Mouse (Mus musculus) limb, embryonic 15.5 days (tissue): ENCODE measurements at regions not wholly inside any gene's neighbourhood (a gene's known extent, or its start where the extent isn't known, plus 50 kb on each side); places are given as distances from the start of the nearest gene placed in this dataset.

Source experiments
- ATAC-seq: fragments of 200-750 bp; cut with Nextera tagmentation; 2 replicates; pipeline ENCODE4 v1.8.0; 2017; ENCODE audit warnings: low read depth, moderate TSS enrichment; ENCODE audit not compliant: insufficient number of reproducible peaks, low FRiP score, low TSS enrichment
- H3K27ac ChIP-seq: fragments of 300-500 bp; sonication (generic); 2 replicates; pipeline ENCODE4 v1.5.1; 2015; ENCODE audit warnings: moderate library complexity, mild to moderate bottlenecking, inconsistent platforms
- H3K27me3 ChIP-seq: fragments of 300-500 bp; sonication (generic); 2 replicates; pipeline ENCODE4 v1.6.1; 2015; ENCODE audit warnings: inconsistent platforms
- H3K36me3 ChIP-seq: fragments of 300-500 bp; sonication (generic); 2 replicates; pipeline ENCODE4 v1.6.1; 2015; ENCODE audit warnings: inconsistent platforms
- H3K4me1 ChIP-seq: fragments of 300-500 bp; sonication (generic); 2 replicates; pipeline ENCODE4 v1.6.1; 2015; ENCODE audit warnings: inconsistent platforms
- H3K4me2 ChIP-seq: fragments of 300-500 bp; sonication (generic); 2 replicates; pipeline ENCODE4 v1.6.1; 2015; ENCODE audit warnings: mild to moderate bottlenecking, inconsistent platforms
- H3K4me3 ChIP-seq: fragments of 300-500 bp; sonication (generic); 2 replicates; pipeline ENCODE4 v1.5.1; 2015; ENCODE audit warnings: mild to moderate bottlenecking, inconsistent platforms
- H3K9ac ChIP-seq: fragments of 300-500 bp; sonication (generic); 2 replicates; pipeline ENCODE4 v1.6.1; 2015; ENCODE audit warnings: inconsistent platforms
- H3K9me3 ChIP-seq: fragments of 300-500 bp; sonication (generic); 2 replicates; pipeline ENCODE4 v1.6.1; 2016; ENCODE audit warnings: inconsistent platforms
- WGBS: fragments of 180-500 bp; shearing (Covaris S2); methylation state at CpG from one replicate; pipeline ENCODE4 v1.1.7; 2015; 5-methylcytosine and 5-hydroxymethylcytosine counted together

DNA sequence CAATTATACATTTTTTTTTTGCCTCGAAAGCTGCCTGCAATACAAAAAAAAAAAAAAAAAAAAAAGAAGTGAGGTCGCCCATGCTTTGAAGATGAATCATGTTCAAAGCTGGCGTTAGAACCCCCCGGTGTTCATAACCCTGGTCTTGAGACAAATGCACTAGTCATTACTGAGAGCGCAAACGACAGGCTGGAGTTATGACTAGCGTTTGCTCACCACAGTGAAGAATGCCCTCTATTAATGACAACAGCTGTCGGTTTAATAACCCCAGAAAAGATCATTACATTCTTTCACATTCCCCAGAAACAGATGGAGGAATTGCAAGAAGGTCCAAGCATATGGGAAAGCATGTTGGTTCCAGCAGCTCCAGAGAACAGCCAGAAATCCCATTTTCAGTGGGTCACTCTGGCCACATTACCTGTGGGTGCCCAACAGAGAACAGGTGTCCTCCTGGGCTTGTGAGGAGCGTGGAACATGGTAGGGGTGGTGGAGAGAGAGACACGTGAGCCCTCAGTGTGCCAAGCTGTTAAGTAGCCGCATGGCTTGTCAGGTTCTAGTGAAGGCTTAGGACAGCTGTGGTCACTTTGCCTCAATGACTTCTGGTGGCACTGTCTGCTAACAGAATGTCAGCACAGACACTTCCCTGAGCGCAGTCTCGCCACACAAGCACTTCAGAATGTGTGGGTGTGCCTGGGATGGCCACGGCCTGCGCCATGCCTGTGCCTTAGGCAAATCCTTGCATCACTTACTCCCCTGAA lies 60.4 kb downstream of the Aipl1 start:
- H3K27me3 ChIP-seq = no peaks in the 10 kb centered on the region
- no peaks in the 10 kb centered on the region for H3K4me1 ChIP-seq
- H3K27ac ChIP-seq = no peak overlapping the region
- no peak overlapping the region for H3K9ac ChIP-seq
- H3K36me3 ChIP-seq = no peaks in the 10 kb centered on the region
- WGBS = 58% methylated on average over 15 of the region's 15 CpGs
- no peak overlapping the region for H3K4me2 ChIP-seq
- no peak for ATAC-seq
- H3K9me3 ChIP-seq = no peaks in the 10 kb centered on the region
- H3K4me3 ChIP-seq = no peak overlapping the region

- ATAC-seq = no peak
- 82% methylated on average over 5 of the region's 5 CpGs for WGBS
These were observed 66.0 kb downstream of the Aipl1 start for GRCm38 (mm10) chr11:71971351-71971750.

GRCm38 (mm10) chr11:71962306-71962705 lies 75.0 kb downstream of the Aipl1 start:
- ATAC-seq = no peak
- Histone ChIP-seq H3K36me3 (no peaks in the 10 kb centered on the region), H3K4me2 (no peak overlapping the region), H3K9me3 (no peaks in the 10 kb centered on the region), H3K9ac (no peak overlapping the region), H3K4me1 (no peaks in the 10 kb centered on the region), H3K4me3 (no peak overlapping the region), H3K27me3 (no peaks in the 10 kb centered on the region), H3K27ac (no peak overlapping the region)
- 74% methylated on average over 3 of the region's 3 CpGs for WGBS

More at GRCm38 (mm10) chr11:71971351-71971750, 66.0 kb downstream of the Aipl1 start:
- no peak overlapping the region for H3K27ac ChIP-seq
- no peak overlapping the region for H3K9ac ChIP-seq
- no peaks in the 10 kb centered on the region for H3K36me3 ChIP-seq
- no peak overlapping the region for H3K4me3 ChIP-seq
- no peaks in the 10 kb centered on the region for H3K27me3 ChIP-seq
- no peaks in the 10 kb centered on the region for H3K9me3 ChIP-seq
- H3K4me2 ChIP-seq = no peak overlapping the region
- no peaks in the 10 kb centered on the region for H3K4me1 ChIP-seq

DNA sequence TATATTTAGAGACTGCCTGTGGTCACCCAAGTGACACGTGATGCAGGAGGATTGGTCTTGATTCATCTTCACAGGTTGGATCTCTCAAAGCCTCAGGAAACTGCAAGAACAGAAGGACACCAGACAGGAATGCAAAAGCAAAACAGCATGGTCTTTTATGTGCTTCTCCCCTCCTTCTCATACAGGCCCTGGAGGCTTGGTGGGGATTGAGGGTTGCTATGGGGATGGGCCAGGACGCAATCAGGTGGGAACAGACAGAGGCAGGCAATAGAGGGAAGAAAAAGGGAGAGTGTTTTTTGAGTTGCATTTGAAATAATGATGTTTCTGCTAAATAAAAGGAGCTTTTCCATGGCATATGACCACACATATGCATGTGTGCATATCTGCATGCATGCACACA lies 84.8 kb downstream of the Aipl1 start:
- no peaks in the 10 kb centered on the region for H3K9me3 ChIP-seq
- H3K27me3 ChIP-seq = no peaks in the 10 kb centered on the region
- no peak overlapping the region for H3K9ac ChIP-seq
- no peak overlapping the region for H3K4me2 ChIP-seq
- H3K27ac ChIP-seq = no peak overlapping the region
- no peak overlapping the region for H3K4me3 ChIP-seq
- no peaks in the 10 kb centered on the region for H3K36me3 ChIP-seq
- ATAC-seq = no peak
- no peaks in the 10 kb centered on the region for H3K4me1 ChIP-seq
- 60% methylated on average over 2 of the region's 2 CpGs for WGBS

DNA sequence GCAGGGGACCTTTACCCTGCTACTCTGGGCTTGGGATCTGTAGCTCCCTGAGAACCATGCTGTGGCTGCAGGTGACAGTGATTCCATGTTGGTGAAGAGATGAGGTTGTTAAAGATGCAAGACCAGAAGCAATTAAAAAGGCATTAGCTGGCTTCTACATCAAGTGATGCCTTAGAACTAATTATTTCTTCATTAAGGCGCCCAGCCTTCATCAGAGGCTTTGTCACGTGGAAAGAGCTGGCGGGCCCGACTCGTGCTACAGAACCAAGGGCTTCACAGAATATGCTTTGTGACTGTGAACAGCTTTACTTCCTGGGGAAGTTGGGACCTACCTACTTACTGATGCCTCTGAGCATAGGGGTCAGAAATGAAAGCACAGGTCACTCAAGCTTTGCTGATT lies 90.1 kb downstream of the Aipl1 start:
- H3K4me1 ChIP-seq = no peaks in the 10 kb centered on the region
- H3K9me3 ChIP-seq = no peaks in the 10 kb centered on the region
- H3K4me3 ChIP-seq = no peak overlapping the region
- H3K27ac ChIP-seq = no peak overlapping the region
- no peak overlapping the region for H3K9ac ChIP-seq
- no peak for ATAC-seq
- H3K27me3 ChIP-seq = no peaks in the 10 kb centered on the region
- WGBS = 77% methylated on average over 5 of the region's 5 CpGs
- H3K36me3 ChIP-seq = no peaks in the 10 kb centered on the region
- H3K4me2 ChIP-seq = no peak overlapping the region

- Histone ChIP-seq H3K4me2 (no peak overlapping the region), H3K36me3 (no peaks in the 10 kb centered on the region), H3K4me3 (no peak overlapping the region), H3K27me3 (no peaks in the 10 kb centered on the region), H3K27ac (no peak overlapping the region), H3K9ac (no peak overlapping the region), H3K9me3 (no peaks in the 10 kb centered on the region), H3K4me1 (no peaks in the 10 kb centered on the region)
- no peak for ATAC-seq
These were observed 92.3 kb downstream of the Aipl1 start for GRCm38 (mm10) chr11:71945098-71945413.

DNA sequence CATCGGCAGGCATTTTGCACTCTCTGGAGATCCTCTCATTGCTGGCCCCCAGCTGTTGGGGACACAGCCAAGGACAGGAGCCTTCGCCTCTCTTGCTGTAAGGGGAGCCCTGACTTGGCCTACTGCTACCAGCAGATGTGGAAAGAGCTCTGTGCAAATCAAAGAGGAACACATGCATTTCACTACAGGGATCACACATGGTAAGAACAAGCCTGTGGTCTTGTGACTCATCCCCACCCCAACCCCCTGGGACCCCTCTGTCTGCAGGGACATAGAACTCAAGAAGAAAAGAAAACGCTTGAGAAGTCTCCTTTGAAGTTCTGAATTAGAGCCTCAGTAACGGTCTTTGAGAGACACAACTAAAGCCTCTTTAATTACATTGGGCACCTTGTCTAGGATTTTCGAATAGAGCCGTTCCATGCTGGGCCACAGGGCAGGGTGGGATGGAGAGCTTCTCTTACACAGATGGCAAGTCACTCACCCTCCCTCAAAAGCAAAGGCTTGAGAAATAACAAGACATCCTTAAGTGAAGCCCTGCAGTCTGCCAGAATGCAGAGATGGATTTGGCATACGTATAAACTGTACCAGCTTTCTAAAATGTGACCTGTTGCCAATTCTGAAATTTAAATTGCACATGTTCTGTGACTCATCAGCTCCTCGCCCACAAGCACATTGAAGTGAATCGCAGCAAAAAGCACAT lies 92.8 kb downstream of the Aipl1 start:
- WGBS = 44% methylated on average over 9 of the region's 9 CpGs
- H3K9me3 ChIP-seq = no peaks in the 10 kb centered on the region
- ATAC-seq = no peak
- no peak overlapping the region for H3K4me2 ChIP-seq
- H3K27ac ChIP-seq = no peak overlapping the region
- no peaks in the 10 kb centered on the region for H3K36me3 ChIP-seq
- no peaks in the 10 kb centered on the region for H3K4me1 ChIP-seq
- no peak overlapping the region for H3K4me3 ChIP-seq
- H3K27me3 ChIP-seq = no peaks in the 10 kb centered on the region
- no peak overlapping the region for H3K9ac ChIP-seq

GRCm38 (mm10) chr11:71943512-71943911 lies 93.8 kb downstream of the Aipl1 start:
- 25% methylated on average over 3 of the region's 3 CpGs for WGBS
- Histone ChIP-seq H3K27me3 (no peaks in the 10 kb centered on the region), H3K27ac (no peak overlapping the region), H3K36me3 (no peaks in the 10 kb centered on the region), H3K9ac (no peak overlapping the region), H3K4me3 (no peak overlapping the region), H3K9me3 (no peaks in the 10 kb centered on the region), H3K4me2 (no peak overlapping the region), H3K4me1 (no peaks in the 10 kb centered on the region)
- no peak for ATAC-seq

DNA sequence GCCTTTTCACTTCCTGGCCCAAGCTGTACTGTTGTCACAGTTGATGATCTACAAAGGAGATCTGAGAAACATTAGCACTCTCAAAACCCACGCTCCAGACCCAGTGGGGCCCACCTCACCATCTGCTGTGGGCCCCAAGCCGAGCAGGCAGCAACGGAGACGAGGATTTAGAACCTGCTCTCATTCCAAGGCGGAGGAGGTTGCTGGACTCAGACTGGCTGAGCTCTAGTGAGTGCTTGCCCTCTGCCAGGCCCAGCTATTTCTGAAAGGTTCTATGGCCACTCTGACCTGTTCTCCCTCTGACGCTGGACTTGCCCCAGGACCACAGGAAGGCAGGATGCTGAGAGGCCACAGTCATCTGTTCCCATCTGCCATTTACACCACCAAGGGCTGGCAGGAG lies 98.2 kb downstream of the Aipl1 start:
- WGBS = 72% methylated on average over 6 of the region's 6 CpGs
- H3K4me2 ChIP-seq = no peak overlapping the region
- H3K4me3 ChIP-seq = no peak overlapping the region
- H3K9ac ChIP-seq = no peak overlapping the region
- H3K27ac ChIP-seq = no peak overlapping the region
- no peaks in the 10 kb centered on the region for H3K27me3 ChIP-seq
- H3K36me3 ChIP-seq = no peaks in the 10 kb centered on the region
- ATAC-seq = no peak
- H3K4me1 ChIP-seq = no peaks in the 10 kb centered on the region
- no peaks in the 10 kb centered on the region for H3K9me3 ChIP-seq

DNA sequence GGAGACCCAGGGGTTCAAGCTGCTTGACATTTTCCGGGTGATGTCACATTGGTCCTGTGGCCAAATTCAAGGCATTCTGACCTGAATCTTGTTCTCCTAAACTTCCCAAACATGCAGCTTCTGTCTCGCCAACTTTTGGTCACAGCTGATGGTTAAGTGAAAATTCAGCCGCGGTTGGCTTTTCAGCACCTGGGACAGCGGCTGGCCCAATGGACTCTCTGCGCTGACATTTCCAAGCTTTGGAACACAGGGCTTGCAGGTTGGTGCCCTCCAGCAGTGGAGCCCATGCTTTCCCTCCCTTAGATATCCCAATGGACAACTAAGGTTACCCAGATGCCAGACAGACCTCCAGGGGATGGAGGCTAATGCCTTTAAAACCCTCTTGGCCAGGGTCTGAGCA lies 100.2 kb downstream of the Aipl1 start:
- Histone ChIP-seq H3K4me1 (no peaks in the 10 kb centered on the region), H3K9me3 (no peaks in the 10 kb centered on the region), H3K36me3 (no peaks in the 10 kb centered on the region), H3K9ac (no peak overlapping the region), H3K4me2 (no peak overlapping the region), H3K27ac (no peak overlapping the region), H3K27me3 (no peaks in the 10 kb centered on the region), H3K4me3 (no peak overlapping the region)
- ATAC-seq = no peak
- WGBS = 33% methylated on average over 6 of the region's 6 CpGs

GRCm38 (mm10) chr11:71929716-71930488 lies 107.4 kb downstream of the Aipl1 start:
- Histone ChIP-seq H3K36me3 (no peaks in the 10 kb centered on the region), H3K27me3 (no peaks in the 10 kb centered on the region), H3K4me3 (no peak overlapping the region), H3K9ac (no peak overlapping the region), H3K4me2 (no peak overlapping the region), H3K9me3 (no peaks in the 10 kb centered on the region), H3K4me1 (no peaks in the 10 kb centered on the region), H3K27ac (no peak overlapping the region)
- WGBS = 63% methylated on average over 7 of the region's 7 CpGs
- no peak for ATAC-seq

DNA sequence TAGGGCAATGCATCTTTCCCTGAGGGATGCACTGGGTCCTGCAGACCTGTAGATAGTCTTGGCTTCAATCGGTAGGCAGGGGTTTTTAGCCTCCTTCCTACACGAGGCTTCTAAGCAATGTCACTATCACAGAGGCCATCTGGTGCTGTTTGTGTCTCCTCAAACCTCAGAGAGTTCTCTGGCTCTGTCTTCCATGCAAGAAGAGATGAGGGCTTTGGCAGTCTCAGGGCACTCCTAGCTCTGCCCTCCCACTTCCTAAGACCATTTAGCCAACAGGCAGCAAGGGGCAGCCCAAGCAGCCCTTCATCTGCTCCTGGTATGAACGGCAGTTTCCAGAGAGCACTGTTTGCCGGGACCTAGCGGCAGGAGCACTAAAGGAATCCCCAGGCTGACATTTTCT lies 122.6 kb downstream of the Aipl1 start:
- no peak overlapping the region for H3K4me2 ChIP-seq
- 20% methylated on average over 5 of the region's 5 CpGs for WGBS
- no peak overlapping the region for H3K9ac ChIP-seq
- no peaks in the 10 kb centered on the region for H3K36me3 ChIP-seq
- no peak overlapping the region for H3K4me3 ChIP-seq
- 0 out of 2 replicates have a peak, but pooled peaks cover 3% of the 10 kb centered on the region for H3K27me3 ChIP-seq
- no peaks in the 10 kb centered on the region for H3K4me1 ChIP-seq
- no peak for ATAC-seq
- H3K27ac ChIP-seq = no peak overlapping the region
- no peaks in the 10 kb centered on the region for H3K9me3 ChIP-seq
